Mouse (Mus musculus): Measurements from ENCODE around the gene Cacnb2. TPM values are rescaled to one million over a fixed set of nuclear protein-coding genes. Genes with fewer than 3 reads are reported as not detected.

The Cacnb2 gene
- total and polyA plus RNA-seq, 3 experiments: not detected

GRCm38 (mm10) chr2:14860350-14860749, 257.5 kb downstream of the Cacnb2 start:
- TF ChIP-seq ZNF384 (IDR thresholded peaks at IDR 0.05; ENCODE audit: low read depth, low read length) (no peak), ETS1 (IDR thresholded peaks at IDR 0.05; ENCODE audit: low read depth, low read length) (no peak), HCFC1 (IDR thresholded peaks at IDR 0.05; ENCODE audit: low read depth, low read length) (no peak), ZKSCAN1 (IDR thresholded peaks at IDR 0.05; ENCODE audit: low read depth, low read length) (no peak), USF1 (IDR thresholded peaks at IDR 0.05; ENCODE audit: low read depth, low read length) (no peak), NELFE (IDR thresholded peaks at IDR 0.05; ENCODE audit: low read depth, low read length) (no peak)
- Histone ChIP-seq H3K9ac (ENCODE audit: control insufficient read depth, low read depth, low read length, poor library complexity, severe bottlenecking) (no peak overlapping the region), H3K4me1 (ENCODE audit: control insufficient read depth in 1 of 2, insufficient read depth in 2 of 2, low read length in 2 of 2) (no peaks in the 10 kb centered on the region), H3K27me3 (ENCODE audit: control insufficient read depth in 1 of 2, insufficient read depth in 2 of 2, low read length in 2 of 2) (no peaks in the 10 kb centered on the region), H3K4me3 (ENCODE audit: control insufficient read depth in 1 of 2, insufficient read depth in 1 of 2, low read depth in 2 of 2, low read length in 2 of 2) (no peak overlapping the region), H3K27ac (ENCODE audit: control insufficient read depth, low read depth, low read length) (no peak overlapping the region), H3K79me2 (ENCODE audit: control insufficient read depth, insufficient read depth, low read length, poor library complexity) (no peaks in the 10 kb centered on the region), H3K9me3 (replicated peaks; ENCODE audit: insufficient read depth, low read length) (no peaks in the 10 kb centered on the region), H3K36me3 (ENCODE audit: control insufficient read depth in 1 of 2, insufficient read depth in 2 of 2, low read length in 2 of 2) (no peaks in the 10 kb centered on the region)
- no peak for DNase-seq (ENCODE audit: low read depth, low spot score)

GRCm38 (mm10) chr2:14861613-14862012, 258.7 kb downstream of the Cacnb2 start:
- no peaks in the 10 kb centered on the region for H3K36me3 ChIP-seq (ENCODE audit: control insufficient read depth in 1 of 2, insufficient read depth in 2 of 2, low read length in 2 of 2)
- no peak for TF ChIP-seq E2F4 (IDR thresholded peaks at IDR 0.05; ENCODE audit: borderline replicate concordance, low read depth, low read length)
- TF ChIP-seq USF2 (IDR thresholded peaks at IDR 0.05; ENCODE audit: borderline replicate concordance in 1 of 2, insufficient read depth in 1 of 2, low read depth in 1 of 2, low read length in 2 of 2): no peak
- TF ChIP-seq TBP (IDR thresholded peaks at IDR 0.05; ENCODE audit: low read depth, low read length): no peak
- TF ChIP-seq BHLHE40 (IDR thresholded peaks at IDR 0.05; ENCODE audit: borderline replicate concordance, low read depth, low read length): no peak
- no peak for TF ChIP-seq CHD1 (IDR thresholded peaks at IDR 0.05; ENCODE audit: low read depth, low read length)
- no peaks in the 10 kb centered on the region for H3K27me3 ChIP-seq (ENCODE audit: control insufficient read depth in 1 of 2, insufficient read depth in 2 of 2, low read length in 2 of 2)
- no peak overlapping the region for H3K4me3 ChIP-seq (ENCODE audit: control insufficient read depth in 1 of 2, insufficient read depth in 1 of 2, low read depth in 2 of 2, low read length in 2 of 2)
- DNase-seq (ENCODE audit: low read depth, low spot score): no peak
- H3K4me1 ChIP-seq (ENCODE audit: control insufficient read depth in 1 of 2, insufficient read depth in 2 of 2, low read length in 2 of 2): no peaks in the 10 kb centered on the region
- H3K79me2 ChIP-seq (ENCODE audit: control insufficient read depth, insufficient read depth, low read length, poor library complexity): no peaks in the 10 kb centered on the region
- no peak overlapping the region for H3K9ac ChIP-seq (ENCODE audit: control insufficient read depth, low read depth, low read length, poor library complexity, severe bottlenecking)
- no peak overlapping the region for H3K27ac ChIP-seq (ENCODE audit: control insufficient read depth, low read depth, low read length)
- H3K9me3 ChIP-seq (replicated peaks; ENCODE audit: insufficient read depth, low read length): no peaks in the 10 kb centered on the region

- DNase-seq (ENCODE audit: low read depth, low spot score): peak; percentile 31
- H3K4me1 ChIP-seq (ENCODE audit: control insufficient read depth in 1 of 2, insufficient read depth in 2 of 2, low read length in 2 of 2): no peaks in the 10 kb centered on the region
- no peaks in the 10 kb centered on the region for H3K9me3 ChIP-seq (replicated peaks; ENCODE audit: insufficient read depth, low read length)
- no peaks in the 10 kb centered on the region for H3K27me3 ChIP-seq (ENCODE audit: control insufficient read depth in 1 of 2, insufficient read depth in 2 of 2, low read length in 2 of 2)
- H3K4me3 ChIP-seq (ENCODE audit: control insufficient read depth in 1 of 2, insufficient read depth in 1 of 2, low read depth in 2 of 2, low read length in 2 of 2): no peak overlapping the region
- H3K27ac ChIP-seq (ENCODE audit: control insufficient read depth, low read depth, low read length): no peak overlapping the region
- TF ChIP-seq BHLHE40 (IDR thresholded peaks at IDR 0.05; ENCODE audit: borderline replicate concordance, low read depth, low read length) (no peak), TCF12 (IDR thresholded peaks at IDR 0.05; ENCODE audit: low read depth, low read length) (no peak), GABPA (IDR thresholded peaks at IDR 0.05; ENCODE audit: low read depth, low read length) (no peak), MYC (IDR thresholded peaks at IDR 0.05; ENCODE audit: low read depth, low read length) (no peak), UBTF (IDR thresholded peaks at IDR 0.05; ENCODE audit: borderline replicate concordance, insufficient read depth, low read depth, low read length) (no peak), ELF1 (IDR thresholded peaks at IDR 0.05; ENCODE audit: low read depth, low read length) (no peak), RAD21 (IDR thresholded peaks at IDR 0.05; ENCODE audit: low read depth, low read length) (no peak), POLR2AphosphoS2 (IDR thresholded peaks at IDR 0.05; ENCODE audit: low read length) (no peak), ZNF384 (IDR thresholded peaks at IDR 0.05; ENCODE audit: low read depth, low read length) (no peak), USF1 (IDR thresholded peaks at IDR 0.05; ENCODE audit: low read depth, low read length) (no peak), JUND (IDR thresholded peaks at IDR 0.05; ENCODE audit: low read depth, low read length) (no peak), ETS1 (IDR thresholded peaks at IDR 0.05; ENCODE audit: low read depth, low read length) (no peak), ZC3H11A (IDR thresholded peaks at IDR 0.05; ENCODE audit: low read depth, low read length) (no peak), CTCF (IDR thresholded peaks at IDR 0.05 in 2 of 3, conservative IDR thresholded peaks at IDR 0.05 in 1 of 3; ENCODE audit: control insufficient read depth in 1 of 3, insufficient read depth in 1 of 3, low read depth in 2 of 3, low read length in 3 of 3, poor library complexity in 1 of 3, severe bottlenecking in 1 of 3) (no peak), EP300 (IDR thresholded peaks at IDR 0.05; ENCODE audit: low read depth in 1 of 2, low read length in 2 of 2) (no peak), RCOR1 (IDR thresholded peaks at IDR 0.05; ENCODE audit: low read depth, low read length) (no peak), MAX (IDR thresholded peaks at IDR 0.05; ENCODE audit: low read length) (no peak)
- H3K79me2 ChIP-seq (ENCODE audit: control insufficient read depth, insufficient read depth, low read length, poor library complexity): no peaks in the 10 kb centered on the region
- no peaks in the 10 kb centered on the region for H3K36me3 ChIP-seq (ENCODE audit: control insufficient read depth in 1 of 2, insufficient read depth in 2 of 2, low read length in 2 of 2)
- H3K9ac ChIP-seq (ENCODE audit: control insufficient read depth, low read depth, low read length, poor library complexity, severe bottlenecking): no peak overlapping the region
Observed at GRCm38 (mm10) chr2:14862981-14863380, 260.1 kb downstream of the Cacnb2 start.

All from MEL (cell line).